Mouse (Mus musculus): ENCODE results near the gene Camk2g. TPM values are rescaled to one million over a fixed set of nuclear protein-coding genes. Genes with fewer than 3 reads are reported as not detected.
A peak's percentile ranks its signal among the peaks of the same experiment; 100 is the strongest.

Gene Camk2g
- total RNA-seq, 1 experiment = 28.7 TPM

DNA sequence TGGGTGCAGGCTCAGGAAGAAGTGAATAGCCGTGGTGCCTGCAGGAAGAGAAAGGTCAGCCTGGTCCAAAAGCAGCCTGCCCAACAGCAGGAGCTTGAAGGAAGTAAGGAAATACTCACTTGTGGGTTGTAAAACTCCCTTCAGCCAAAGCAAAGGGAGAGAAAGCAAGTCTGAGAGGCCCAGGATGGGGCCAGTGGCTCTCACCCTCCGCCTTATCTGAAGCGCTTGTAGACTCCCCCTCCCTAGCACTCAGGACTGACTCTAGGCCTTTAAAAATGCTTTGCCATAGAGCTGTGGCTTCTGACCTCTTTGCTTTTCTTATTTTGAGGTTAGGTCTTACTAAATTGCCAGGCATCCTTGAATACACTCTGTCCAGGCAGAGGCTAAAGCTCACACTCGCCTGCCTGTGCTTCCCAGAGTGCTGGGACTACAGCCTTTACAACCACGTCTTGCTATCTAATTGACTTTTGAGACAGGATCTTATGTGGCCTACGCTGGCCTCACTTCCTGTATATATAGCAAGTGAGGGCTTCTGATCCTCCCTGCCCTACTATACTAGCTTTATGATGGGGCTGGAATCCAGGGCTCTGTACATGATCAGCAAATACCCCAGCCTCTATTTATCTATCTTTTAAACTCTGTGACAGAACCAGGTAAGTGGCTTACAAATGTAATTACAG, 68.1 kb downstream of the Camk2g start:
- Histone ChIP-seq H3K9me3 (ENCODE audit: control insufficient read depth, insufficient read depth, low read depth, low read length) (no peaks in the 10 kb centered on the region), H3K9ac (ENCODE audit: insufficient read depth, low read depth, low read length, poor library complexity, severe bottlenecking) (no peak overlapping the region), H3K4me3 (ENCODE audit: insufficient read depth in 1 of 2, low read depth in 1 of 2, low read length in 2 of 2, poor library complexity in 1 of 2, severe bottlenecking in 1 of 2) (no peak overlapping the region), H3K4me1 (ENCODE audit: control insufficient read depth in 2 of 2, insufficient read depth in 2 of 2, low read length in 2 of 2, poor library complexity in 1 of 2) (peaks cover 0 to 8% of the 10 kb centered on the region in 2 experiments; a peak in 1 of 4 replicates), H3K27ac (ENCODE audit: insufficient read depth, low read depth, low read length, poor library complexity, severe bottlenecking) (no peak overlapping the region), H3K36me3 (ENCODE audit: control insufficient read depth, insufficient read depth, low read length, poor library complexity, severe bottlenecking) (peaks cover 18% of the 10 kb centered on the region; the same call in 1 of the 2 replicates)
- no peak for DNase-seq (ENCODE audit: low read depth, low spot score)
- in situ Hi-C loops (cut with MboI; ENCODE audit: low sequenced_read_pairs in 2 of 2, unreplicated experiment in 2 of 2) = no loop called here
- TF ChIP-seq HCFC1 (IDR thresholded peaks at IDR 0.05; ENCODE audit: borderline replicate concordance, insufficient read depth, low read length) = no peak

DNA sequence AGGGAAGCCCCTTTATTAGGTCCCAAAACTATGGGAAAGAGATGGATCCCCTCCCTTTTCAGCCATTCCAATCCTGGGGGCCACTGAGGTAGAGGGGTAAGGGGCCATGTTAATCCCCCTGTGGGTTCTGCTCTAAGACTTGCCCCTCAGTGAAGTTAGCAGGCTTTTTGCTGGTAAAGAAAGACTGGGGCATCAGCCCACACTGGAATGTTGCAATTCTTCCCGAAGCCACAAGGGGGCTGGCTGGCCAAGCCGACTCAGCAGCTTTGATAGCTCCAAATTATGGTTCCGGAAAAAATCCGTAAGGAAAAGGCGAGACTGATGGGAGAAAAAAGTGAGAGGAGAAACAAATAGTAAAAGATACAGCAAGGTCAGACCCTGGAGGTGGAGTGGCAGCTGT, 69.8 kb downstream of the Camk2g start:
- Histone ChIP-seq H3K4me1 (ENCODE audit: control insufficient read depth in 2 of 2, insufficient read depth in 2 of 2, low read length in 2 of 2, poor library complexity in 1 of 2) (peaks cover 0 to 2% of the 10 kb centered on the region in 2 experiments; a peak in 1 of 4 replicates), H3K4me3 (ENCODE audit: insufficient read depth in 1 of 2, low read depth in 1 of 2, low read length in 2 of 2, poor library complexity in 1 of 2, severe bottlenecking in 1 of 2) (no peak overlapping the region), H3K9me3 (ENCODE audit: control insufficient read depth, insufficient read depth, low read depth, low read length) (no peaks in the 10 kb centered on the region), H3K9ac (ENCODE audit: insufficient read depth, low read depth, low read length, poor library complexity, severe bottlenecking) (no peak overlapping the region), H3K36me3 (ENCODE audit: control insufficient read depth, insufficient read depth, low read length, poor library complexity, severe bottlenecking) (peaks cover 23% of the 10 kb centered on the region; the same call in 1 of the 2 replicates), H3K27ac (ENCODE audit: insufficient read depth, low read depth, low read length, poor library complexity, severe bottlenecking) (no peak overlapping the region)
- no peak for TF ChIP-seq HCFC1 (IDR thresholded peaks at IDR 0.05; ENCODE audit: borderline replicate concordance, insufficient read depth, low read length)
- TF ChIP-seq MAFK (IDR thresholded peaks at IDR 0.05; ENCODE audit: insufficient read depth, low read depth, low read length) = peak; percentile 97
- DNase-seq (ENCODE audit: low read depth, low spot score) = no peak
- in situ Hi-C loops (cut with MboI; ENCODE audit: low sequenced_read_pairs in 2 of 2, unreplicated experiment in 2 of 2) = no loop called here

GRCm38 (mm10) chr14:20723006-20723405, 70.9 kb downstream of the Camk2g start:
- H3K4me1 ChIP-seq (ENCODE audit: control insufficient read depth in 2 of 2, insufficient read depth in 2 of 2, low read length in 2 of 2, poor library complexity in 1 of 2) = no peaks in the 10 kb centered on the region
- H3K9ac ChIP-seq (ENCODE audit: insufficient read depth, low read depth, low read length, poor library complexity, severe bottlenecking) = no peak overlapping the region
- no peak for DNase-seq (ENCODE audit: low read depth, low spot score)
- in situ Hi-C loops (cut with MboI; ENCODE audit: low sequenced_read_pairs in 2 of 2, unreplicated experiment in 2 of 2) = no loop called here
- H3K9me3 ChIP-seq (ENCODE audit: control insufficient read depth, insufficient read depth, low read depth, low read length) = no peaks in the 10 kb centered on the region
- H3K36me3 ChIP-seq (ENCODE audit: control insufficient read depth, insufficient read depth, low read length, poor library complexity, severe bottlenecking) = peaks cover 25% of the 10 kb centered on the region; the same call in 1 of the 2 replicates
- H3K27ac ChIP-seq (ENCODE audit: insufficient read depth, low read depth, low read length, poor library complexity, severe bottlenecking) = no peak overlapping the region
- TF ChIP-seq HCFC1 (IDR thresholded peaks at IDR 0.05; ENCODE audit: borderline replicate concordance, insufficient read depth, low read length) (no peak), MAFK (IDR thresholded peaks at IDR 0.05; ENCODE audit: insufficient read depth, low read depth, low read length) (no peak), ZC3H11A (IDR thresholded peaks at IDR 0.05; ENCODE audit: borderline replicate concordance, low read depth, low read length) (no peak), CHD2 (IDR thresholded peaks at IDR 0.05; ENCODE audit: low read depth, low read length) (no peak), ZNF384 (IDR thresholded peaks at IDR 0.05; ENCODE audit: low read depth, low read length) (no peak)
- H3K4me3 ChIP-seq (ENCODE audit: insufficient read depth in 1 of 2, low read depth in 1 of 2, low read length in 2 of 2, poor library complexity in 1 of 2, severe bottlenecking in 1 of 2) = no peak overlapping the region

GRCm38 (mm10) chr14:20721371-20721770, 72.5 kb downstream of the Camk2g start:
- peaks cover 20% of the 10 kb centered on the region; the same call in 1 of the 2 replicates for H3K36me3 ChIP-seq (ENCODE audit: control insufficient read depth, insufficient read depth, low read length, poor library complexity, severe bottlenecking)

DNA sequence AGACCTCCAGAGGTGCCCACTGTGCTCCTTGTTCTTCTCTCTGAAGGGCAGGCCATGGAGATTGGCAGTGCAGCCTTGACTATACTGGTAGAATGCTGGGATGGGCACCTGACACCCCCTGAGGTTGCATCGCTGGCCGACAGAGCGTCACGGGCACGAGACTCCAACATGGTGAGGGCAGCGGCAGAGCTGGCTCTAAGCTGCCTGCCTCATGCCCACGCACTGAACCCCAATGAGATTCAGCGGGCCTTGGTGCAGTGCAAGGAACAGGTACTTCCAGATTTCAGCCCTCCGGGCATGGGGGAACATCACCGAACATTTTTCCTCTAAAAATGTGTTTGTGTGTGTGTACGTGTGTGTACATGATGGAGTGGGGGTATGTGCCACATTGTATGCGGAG, 74.1 kb downstream of the Camk2g start:
- TF ChIP-seq MAFK (IDR thresholded peaks at IDR 0.05; ENCODE audit: insufficient read depth, low read depth, low read length) (no peak), ZNF384 (IDR thresholded peaks at IDR 0.05; ENCODE audit: low read depth, low read length) (no peak), ZC3H11A (IDR thresholded peaks at IDR 0.05; ENCODE audit: borderline replicate concordance, low read depth, low read length) (no peak), HCFC1 (IDR thresholded peaks at IDR 0.05; ENCODE audit: borderline replicate concordance, insufficient read depth, low read length) (no peak), CHD2 (IDR thresholded peaks at IDR 0.05; ENCODE audit: low read depth, low read length) (no peak)
- Histone ChIP-seq H3K27ac (ENCODE audit: insufficient read depth, low read depth, low read length, poor library complexity, severe bottlenecking) (no peak overlapping the region), H3K9ac (ENCODE audit: insufficient read depth, low read depth, low read length, poor library complexity, severe bottlenecking) (no peak overlapping the region), H3K36me3 (ENCODE audit: control insufficient read depth, insufficient read depth, low read length, poor library complexity, severe bottlenecking) (peaks cover 19% of the 10 kb centered on the region; the same call in 1 of the 2 replicates), H3K4me1 (ENCODE audit: control insufficient read depth in 2 of 2, insufficient read depth in 2 of 2, low read length in 2 of 2, poor library complexity in 1 of 2) (no peaks in the 10 kb centered on the region), H3K4me3 (ENCODE audit: insufficient read depth in 1 of 2, low read depth in 1 of 2, low read length in 2 of 2, poor library complexity in 1 of 2, severe bottlenecking in 1 of 2) (no peak overlapping the region), H3K9me3 (ENCODE audit: control insufficient read depth, insufficient read depth, low read depth, low read length) (no peaks in the 10 kb centered on the region)
- in situ Hi-C loops (cut with MboI; ENCODE audit: low sequenced_read_pairs in 2 of 2, unreplicated experiment in 2 of 2) = no loop called here
- DNase-seq (ENCODE audit: low read depth, low spot score) = no peak

More at GRCm38 (mm10) chr14:20721371-20721770, 72.5 kb downstream of the Camk2g start:
- Histone ChIP-seq H3K4me1 (ENCODE audit: control insufficient read depth in 2 of 2, insufficient read depth in 2 of 2, low read length in 2 of 2, poor library complexity in 1 of 2) (no peaks in the 10 kb centered on the region), H3K4me3 (ENCODE audit: insufficient read depth in 1 of 2, low read depth in 1 of 2, low read length in 2 of 2, poor library complexity in 1 of 2, severe bottlenecking in 1 of 2) (no peak overlapping the region), H3K9me3 (ENCODE audit: control insufficient read depth, insufficient read depth, low read depth, low read length) (no peaks in the 10 kb centered on the region), H3K27ac (ENCODE audit: insufficient read depth, low read depth, low read length, poor library complexity, severe bottlenecking) (no peak overlapping the region), H3K9ac (ENCODE audit: insufficient read depth, low read depth, low read length, poor library complexity, severe bottlenecking) (no peak overlapping the region)
- in situ Hi-C loops (cut with MboI; ENCODE audit: low sequenced_read_pairs in 2 of 2, unreplicated experiment in 2 of 2) = no loop called here
- TF ChIP-seq ZC3H11A (IDR thresholded peaks at IDR 0.05; ENCODE audit: borderline replicate concordance, low read depth, low read length) (no peak), MAFK (IDR thresholded peaks at IDR 0.05; ENCODE audit: insufficient read depth, low read depth, low read length) (no peak), ZNF384 (IDR thresholded peaks at IDR 0.05; ENCODE audit: low read depth, low read length) (no peak), CHD2 (IDR thresholded peaks at IDR 0.05; ENCODE audit: low read depth, low read length) (no peak), HCFC1 (IDR thresholded peaks at IDR 0.05; ENCODE audit: borderline replicate concordance, insufficient read depth, low read length) (no peak)
- no peak for DNase-seq (ENCODE audit: low read depth, low spot score)
